Mouse (Mus musculus) megakaryocyte, embryonic 14.5 days (primary cell): Measurements from ENCODE around the gene Cd93.

Experiments
- FLI1 ChIP-seq: IDR thresholded peaks from 2 replicates; pipeline ENCODE4 v1.6.1; 2012; ENCODE audit warnings: low read length, inconsistent platforms, mixed read lengths
- GATA1 ChIP-seq: IDR thresholded peaks from 3 replicates; pipeline ENCODE4 v1.6.1; 2012; ENCODE audit warnings: mixed read lengths, low read length, inconsistent platforms, borderline replicate concordance

DNA sequence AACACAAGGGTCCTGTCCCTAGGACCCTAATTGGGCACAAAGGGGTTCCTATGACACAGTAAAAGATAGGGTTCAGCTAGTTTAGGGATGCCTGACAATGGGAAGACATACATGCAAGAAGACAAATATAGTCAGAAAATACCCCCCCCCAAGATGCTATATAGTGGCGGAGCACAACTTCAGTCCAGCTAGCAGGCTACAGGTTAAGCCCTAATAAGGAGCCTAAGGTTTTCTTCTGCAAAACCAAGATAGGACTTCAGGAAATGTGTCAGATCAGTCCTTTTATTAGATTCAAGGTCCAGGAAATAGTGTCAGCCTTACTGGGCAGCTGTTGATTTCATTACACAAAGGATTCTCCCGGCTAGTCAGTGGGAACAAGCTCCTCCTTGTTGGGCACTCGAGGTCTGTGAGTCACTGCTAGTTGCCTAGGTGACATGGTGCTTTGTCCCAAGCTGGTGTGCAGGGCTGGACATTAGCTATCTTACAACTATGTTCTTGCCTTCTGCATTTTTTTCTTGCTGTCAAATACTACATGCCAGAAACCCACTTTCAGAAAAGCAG is 34.9 kb upstream of the Cd93 start:
- no peak for TF ChIP-seq GATA1
- TF ChIP-seq FLI1: no peak
